In the genomic region with DNA sequence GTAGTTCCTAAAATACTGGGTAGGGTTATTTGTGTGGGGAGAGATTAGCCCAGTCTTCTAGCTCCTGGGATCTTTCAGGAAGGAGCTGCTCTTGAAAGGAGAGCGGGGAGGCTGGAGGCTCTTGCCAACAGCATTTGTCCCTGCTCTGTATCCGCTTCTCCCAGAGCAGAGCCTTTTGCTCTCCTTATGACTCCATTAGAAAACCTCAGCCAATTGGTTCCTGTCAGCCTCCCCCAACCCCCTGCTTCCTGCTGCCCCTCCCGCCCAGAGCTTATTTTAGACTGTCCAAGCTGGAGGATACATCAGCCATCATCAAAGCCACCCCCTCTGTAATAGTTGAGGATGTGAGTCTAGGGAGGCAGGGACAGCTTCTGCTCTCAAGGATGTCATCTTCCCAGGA, we compare ENCODE assay signal across 8 mouse cellular contexts. TPM values are rescaled to one million over a fixed set of nuclear protein-coding genes. Genes with fewer than 3 reads are reported as not detected.
DNase-seq lines count a peak whose midpoint lies in the region; ATAC-seq and TF ChIP-seq lines count a peak whose summit lies in the region.

No protein-coding gene starts in this region.

- peak; percentile 34 for DNase-seq in cerebellum, adult 11 months
- peak; percentile 32 for DNase-seq in embryonic facial prominence, embryonic 10.5 days (ENCODE audit: low spot score)
- no peak for DNase-seq in thymus, postnatal 25 days

- H3K27ac ChIP-seq in embryonic facial prominence, embryonic 10.5 days (replicated peaks): no peak overlapping the region
- peak overlapping the region; percentile 75 for H3K27ac ChIP-seq in heart, embryonic 12.5 days (ENCODE audit: poor library complexity, severe bottlenecking)
- peak overlapping the region; percentile 49; the same call in 1 of the 2 replicates for H3K27ac ChIP-seq in kidney, embryonic 14.5 days (ENCODE audit: low read depth, low read length)
- no peak overlapping the region for H3K27ac ChIP-seq in liver, embryonic 12.5 days
- peak overlapping the region; percentile 83 for H3K27ac ChIP-seq in olfactory bulb, adult 2 months (ENCODE audit: insufficient read depth, low read depth, low read length)

- WGBS in embryonic facial prominence, embryonic 10.5 days: 32% methylated on average over 3 of the region's 3 CpGs
- WGBS in heart, embryonic 12.5 days: 5% methylated on average over 3 of the region's 3 CpGs
- 12% methylated on average over 3 of the region's 3 CpGs for WGBS in kidney, embryonic 14.5 days
- WGBS in liver, embryonic 12.5 days (ENCODE audit: insufficient replicate concordance): 43% methylated on average over 3 of the region's 3 CpGs
- 9% methylated on average over 3 of the region's 3 CpGs for WGBS in olfactory bulb, adult 2 months

- peak overlapping the region; percentile 80 for H3K4me3 ChIP-seq in embryonic facial prominence, embryonic 10.5 days
- H3K4me3 ChIP-seq in heart, embryonic 12.5 days: peak overlapping the region; percentile 17; the same call in 1 of the 2 replicates
- H3K4me3 ChIP-seq in kidney, embryonic 14.5 days (ENCODE audit: low read length): peak overlapping the region; percentile 74; the same call in 1 of the 2 replicates
- H3K4me3 ChIP-seq in liver, embryonic 12.5 days: no peak overlapping the region
- H3K4me3 ChIP-seq in olfactory bulb, adult 2 months (ENCODE audit: insufficient read depth, low read depth, low read length): peak overlapping the region; percentile 27

- H3K27me3 ChIP-seq in embryonic facial prominence, embryonic 10.5 days (replicated peaks; ENCODE audit: low read depth, poor library complexity, severe bottlenecking): peaks cover 7% of the 10 kb centered on the region
- no peaks in the 10 kb centered on the region for H3K27me3 ChIP-seq in heart, embryonic 12.5 days (replicated peaks)
- no peaks in the 10 kb centered on the region for H3K27me3 ChIP-seq in kidney, embryonic 14.5 days (ENCODE audit: control insufficient read depth, insufficient read depth, low read length)
- 0 out of 2 replicates have a peak, but pooled peaks cover 7% of the 10 kb centered on the region for H3K27me3 ChIP-seq in liver, embryonic 12.5 days (replicated peaks)

- no peak for ATAC-seq in cerebellum, adult (ENCODE audit: insufficient number of reproducible peaks, low FRiP score, low TSS enrichment)
- ATAC-seq in heart, embryonic 12.5 days (ENCODE audit: insufficient number of reproducible peaks, low FRiP score): peak; percentile 30; the same call in 1 of the 2 replicates
- no peak for ATAC-seq in kidney, embryonic 14.5 days (ENCODE audit: low FRiP score, low TSS enrichment)
- ATAC-seq in liver, embryonic 12.5 days: no peak

- peak overlapping the region; percentile 93 for H3K4me2 ChIP-seq in heart, embryonic 12.5 days
- H3K4me2 ChIP-seq in kidney, embryonic 14.5 days (replicated peaks; ENCODE audit: low read depth, low read length): peak overlapping the region; percentile 80
- H3K4me2 ChIP-seq in liver, embryonic 12.5 days: peak overlapping the region; percentile 15

- no peaks in the 10 kb centered on the region for H3K9me3 ChIP-seq in embryonic facial prominence, embryonic 10.5 days
- H3K9me3 ChIP-seq in heart, embryonic 12.5 days (replicated peaks): no peaks in the 10 kb centered on the region
- no peaks in the 10 kb centered on the region for H3K9me3 ChIP-seq in kidney, embryonic 14.5 days (ENCODE audit: control insufficient read depth, low read length)
- H3K9me3 ChIP-seq in liver, embryonic 12.5 days (replicated peaks): no peaks in the 10 kb centered on the region

- H3K9ac ChIP-seq in heart, embryonic 12.5 days: peak overlapping the region; percentile 20; the same call in 1 of the 2 replicates
- H3K9ac ChIP-seq in kidney, embryonic 14.5 days (ENCODE audit: low read depth, low read length): peak overlapping the region; percentile 19; the same call in 1 of the 2 replicates
- H3K9ac ChIP-seq in liver, embryonic 12.5 days: no peak overlapping the region

- H3K4me1 ChIP-seq in embryonic facial prominence, embryonic 10.5 days: peaks cover 46% of the 10 kb centered on the region
- H3K4me1 ChIP-seq in heart, embryonic 12.5 days (replicated peaks): peaks cover 45% of the 10 kb centered on the region
- H3K4me1 ChIP-seq in kidney, embryonic 14.5 days (ENCODE audit: control insufficient read depth, insufficient read depth, low read length): peaks cover 30% of the 10 kb centered on the region
- peaks cover 57% of the 10 kb centered on the region for H3K4me1 ChIP-seq in liver, embryonic 12.5 days
- H3K4me1 ChIP-seq in olfactory bulb, adult 2 months (ENCODE audit: control insufficient read depth, insufficient read depth, low read length): peaks cover 9% of the 10 kb centered on the region

- TF ChIP-seq POLR2A in olfactory bulb, adult 2 months (IDR thresholded peaks at IDR 0.05; ENCODE audit: insufficient read depth, low read depth, low read length): no peak

- no peak for TF ChIP-seq CTCF in olfactory bulb, adult 2 months (IDR thresholded peaks at IDR 0.05; ENCODE audit: insufficient read depth, low read depth, low read length)

- peaks cover 9% of the 10 kb centered on the region for H3K36me3 ChIP-seq in embryonic facial prominence, embryonic 10.5 days (replicated peaks)
- no peaks in the 10 kb centered on the region for H3K36me3 ChIP-seq in heart, embryonic 12.5 days
- no peaks in the 10 kb centered on the region for H3K36me3 ChIP-seq in kidney, embryonic 14.5 days (ENCODE audit: control insufficient read depth, insufficient read depth, low read length)
- no peaks in the 10 kb centered on the region for H3K36me3 ChIP-seq in liver, embryonic 12.5 days

RNA-seq across cellular contexts. Expression of gene Mprip, which starts 3.7 kb away (rescaled TPM):
- 40.8 and 49.9 TPM in 2 replicates for polyA plus RNA-seq in embryonic facial prominence, embryonic 10.5 days (2016; fragmentation: Nextera tagmentation; extraction: Ambion mirVana)
- polyA plus RNA-seq in heart, embryonic 12.5 days (2016; fragmentation: Nextera tagmentation; extraction: Ambion mirVana): 79.5 and 79.8 TPM in 2 replicates
- 53.4 and 64.1 TPM in 2 replicates for polyA plus RNA-seq in kidney, embryonic 14.5 days (2014; fragmentation: Nextera tagmentation; extraction: Ambion mirVana)
- polyA plus RNA-seq in liver, embryonic 12.5 days (2016; fragmentation: Nextera tagmentation; extraction: Ambion mirVana): 36.4 and 38.5 TPM in 2 replicates
- polyA plus RNA-seq in olfactory bulb, adult 2 months (2012; ENCODE audit: insufficient read depth, insufficient read length, low replicate concordance, missing spikeins): 111 TPM in 1 of 2 replicates, not detected in the other

Comparison
In these comparisons a context has a peak if more than half of its experiments do, and no peak if none do; other contexts are left out.
1. H3K27ac ChIP-seq: peak in heart, embryonic 12.5 days (single experiment), kidney, embryonic 14.5 days (single experiment) and olfactory bulb, adult 2 months (single experiment); none in embryonic facial prominence, embryonic 10.5 days (single experiment) and liver, embryonic 12.5 days (single experiment).
2. H3K4me2 ChIP-seq: peak in every context shown above with its lines; median percentile 93 in heart, embryonic 12.5 days; 80 in kidney, embryonic 14.5 days; 15 in liver, embryonic 12.5 days.